Mouse (Mus musculus) retina, embryonic 14.5 days (tissue): Measurements from ENCODE around the gene Plekha6.

Experiments used
- DNase-seq: peaks from one replicate; pipeline ENCODE4 v3.0.0-alpha.2; 2015; ENCODE audit warnings: low spot score

Plekha6 gene

DNA sequence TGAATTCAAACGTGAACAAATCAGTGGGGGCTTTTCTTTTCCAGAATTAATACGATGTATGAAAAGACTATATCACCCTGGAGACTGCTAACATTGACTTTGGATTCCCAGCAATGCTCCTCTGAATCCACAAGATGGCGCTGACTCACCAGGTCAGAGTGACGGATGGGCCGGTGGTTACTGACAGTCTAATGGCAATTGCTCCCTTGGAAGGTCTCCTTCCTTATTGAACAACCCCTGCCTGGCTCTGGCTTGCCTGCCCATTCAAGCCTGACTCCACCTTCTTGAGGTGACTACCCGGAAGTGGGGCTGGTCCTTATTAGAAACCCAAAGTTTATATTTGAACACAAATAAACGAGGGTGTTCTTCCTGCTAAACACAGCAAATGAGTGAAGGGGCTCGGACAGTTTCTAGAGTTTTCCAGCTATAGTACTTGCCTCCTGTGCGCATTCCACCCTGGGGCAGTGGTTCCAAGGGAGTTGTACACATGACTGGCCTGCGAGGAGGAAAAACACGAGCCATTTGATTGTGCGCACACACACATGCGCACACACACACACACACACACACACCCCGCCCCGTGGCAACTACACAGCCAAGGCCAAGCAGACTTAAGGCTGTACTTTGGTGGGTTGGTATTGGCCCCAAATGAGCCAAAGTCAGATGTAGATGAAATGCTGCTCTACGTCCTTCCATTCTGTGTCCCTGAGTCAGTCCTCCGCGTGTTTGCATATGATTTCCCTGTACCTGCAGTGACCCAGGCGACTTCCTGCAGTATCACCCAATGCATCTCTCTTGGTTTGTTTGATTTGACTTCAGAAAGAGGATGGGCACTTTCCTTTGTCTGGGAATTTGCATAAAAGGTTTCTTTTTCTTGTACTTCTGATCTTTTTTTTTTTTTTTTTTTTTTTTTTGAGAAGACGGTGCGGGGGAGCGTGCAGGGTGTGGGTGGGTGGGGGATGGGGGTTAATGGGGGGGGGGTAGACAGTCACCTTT lies 17.7 kb upstream of the Plekha6 start:
- peak; percentile 86 for DNase-seq

DNA sequence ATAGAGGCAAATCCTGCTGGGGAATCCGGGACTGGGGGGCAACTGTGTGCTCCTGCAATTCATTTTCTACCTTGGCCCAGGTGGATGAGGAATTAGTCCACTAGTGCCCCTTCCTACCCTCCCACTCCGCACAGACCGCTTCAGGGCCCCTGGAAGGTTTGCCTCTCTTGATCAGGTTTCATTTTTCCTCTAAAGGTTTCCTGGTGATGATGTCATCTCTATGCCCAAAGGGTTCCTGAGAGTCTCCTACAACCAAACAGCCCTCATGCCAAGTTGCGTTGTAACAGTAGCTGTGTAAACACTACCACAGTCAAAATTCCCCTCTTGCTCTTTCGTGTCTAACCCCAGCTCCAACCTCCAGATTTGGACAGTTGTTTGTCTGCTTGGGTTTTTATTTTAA lies 16.7 kb upstream of the Plekha6 start:
- DNase-seq, result no peak

DNA sequence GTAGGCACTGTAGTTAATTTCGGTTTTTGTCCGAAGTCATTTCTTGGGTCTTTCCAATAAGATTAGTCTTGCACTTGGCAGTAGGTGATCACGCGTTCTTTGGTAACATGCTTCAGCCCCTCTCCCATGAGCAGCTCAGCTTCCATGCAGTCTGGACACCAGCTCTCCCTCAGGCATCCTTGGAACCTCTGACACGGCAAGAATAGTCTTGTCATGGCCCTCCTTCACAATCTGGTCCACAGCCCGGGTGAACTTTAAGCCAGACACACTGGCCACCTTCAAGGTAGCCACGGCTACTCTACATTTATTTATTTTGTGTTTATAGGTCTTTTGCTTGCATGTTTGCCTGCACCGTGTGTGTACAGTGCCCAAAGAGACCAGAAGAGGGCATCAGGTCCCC lies 15.9 kb upstream of the Plekha6 start:
- DNase-seq, result no peak

- no peak for DNase-seq
Observed at GRCm38 (mm10) chr1:133150556-133150955, 13.5 kb upstream of the Plekha6 start.

DNA sequence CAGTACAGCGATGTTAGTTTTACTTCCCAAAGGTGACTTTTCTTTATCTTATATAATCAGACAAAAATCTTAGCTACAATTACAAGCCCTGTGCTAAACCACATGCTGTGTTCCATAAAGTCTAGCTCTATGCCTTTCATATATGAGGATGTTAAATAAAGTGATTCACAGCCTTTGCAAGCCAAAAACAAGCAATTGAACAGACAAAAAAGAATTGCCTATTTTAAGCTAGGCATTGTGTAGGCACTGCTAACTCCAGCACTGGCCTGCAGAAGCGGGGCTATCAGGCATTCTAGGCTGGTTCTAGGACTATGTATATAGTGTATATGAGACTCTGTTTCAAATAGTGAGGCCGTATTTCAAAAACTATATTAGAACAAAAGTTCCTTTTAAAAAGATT lies 11.8 kb upstream of the Plekha6 start:
- no peak for DNase-seq

- DNase-seq, result no peak
Observed at GRCm38 (mm10) chr1:133155270-133155669, 8.7 kb upstream of the Plekha6 start.

DNA sequence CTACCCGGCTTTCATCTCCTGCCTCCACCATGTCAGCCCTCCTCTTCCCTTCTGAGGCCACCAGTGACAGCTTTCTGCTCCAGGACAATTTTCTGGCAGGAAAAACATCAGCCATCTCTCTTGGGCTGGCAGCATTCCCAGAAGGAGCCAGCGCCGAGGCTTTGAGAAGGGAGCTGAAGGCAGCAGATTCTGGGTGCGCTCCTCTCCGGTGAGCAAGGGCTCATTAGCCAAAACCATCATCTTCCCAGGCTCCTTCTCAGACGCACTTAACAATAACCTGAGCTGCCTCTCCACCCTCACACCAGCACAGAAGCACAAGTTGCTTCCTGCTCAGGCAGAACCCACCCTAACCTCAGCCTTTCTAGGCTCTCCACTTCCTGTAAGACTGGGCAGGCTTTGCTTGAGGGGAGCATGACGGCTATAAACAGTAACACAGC lies 4.9 kb upstream of the Plekha6 start:
- DNase-seq, result no peak

DNA sequence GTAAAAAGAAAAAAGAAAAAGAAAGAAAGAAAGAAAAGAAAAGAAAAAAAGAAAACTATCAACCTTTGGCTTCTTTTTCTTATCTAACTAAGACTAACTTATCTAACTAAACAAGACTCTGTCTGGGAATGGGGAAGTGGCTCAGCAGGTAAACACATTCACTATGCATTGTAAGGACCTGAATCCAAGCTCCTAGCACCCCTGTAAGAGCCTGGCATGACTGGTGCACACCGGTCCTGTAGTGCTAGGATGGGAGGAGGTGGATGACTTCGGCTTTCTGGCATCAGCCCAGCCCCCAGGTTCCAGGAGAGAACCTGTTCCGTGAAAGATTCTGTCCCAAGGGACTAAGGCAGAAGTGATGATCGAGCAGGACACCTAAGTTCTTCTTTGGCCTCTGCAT lies 2.5 kb upstream of the Plekha6 start:
- DNase-seq, result no peak

DNA sequence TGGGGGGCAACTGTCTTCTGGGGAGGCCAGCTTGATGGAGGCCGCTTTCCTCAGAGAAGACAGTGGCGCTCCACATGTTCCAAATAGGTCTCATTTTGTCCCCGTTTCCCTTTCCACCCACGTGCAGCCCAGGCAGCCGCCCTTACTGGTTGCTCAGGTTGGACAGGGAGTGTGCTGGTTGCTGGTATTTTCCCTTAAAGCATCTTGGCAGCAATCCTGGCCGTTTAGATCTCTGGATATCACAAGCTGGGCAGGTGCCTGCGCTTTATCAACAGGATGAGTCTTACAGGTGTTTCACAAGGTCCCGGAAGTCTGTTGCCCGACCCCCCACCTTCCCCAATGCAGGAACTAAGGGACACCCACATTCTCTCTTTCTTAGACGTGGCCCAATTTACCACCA lies 2.0 kb upstream of the Plekha6 start:
- no peak for DNase-seq

DNA sequence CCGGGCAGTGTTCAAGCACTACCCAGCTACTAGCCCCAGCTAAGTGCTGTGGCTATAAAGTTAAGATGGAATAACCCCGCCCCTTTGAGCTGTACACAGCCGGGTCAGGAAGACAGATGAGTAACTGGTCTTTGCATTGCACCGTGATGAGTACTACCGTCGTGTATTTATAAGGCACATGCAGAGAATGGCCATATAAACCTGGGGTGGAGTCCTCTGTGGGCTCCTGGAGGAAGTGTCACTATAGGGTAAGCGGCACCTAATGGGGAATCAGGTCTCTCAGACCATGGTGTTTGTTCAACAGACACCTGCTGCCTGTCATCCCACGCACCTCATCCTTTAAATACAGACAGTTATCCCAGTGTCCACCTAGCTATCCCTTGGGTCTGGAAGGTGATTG lies 1.0 kb upstream of the Plekha6 start:
- DNase-seq, result no peak

- DNase-seq, result peak; percentile 43
Observed at GRCm38 (mm10) chr1:133164591-133165011, 591 bp downstream of the Plekha6 start.

- DNase-seq, result no peak
Observed at GRCm38 (mm10) chr1:133165111-133165510, 1.1 kb downstream of the Plekha6 start.

- no peak for DNase-seq
Observed at GRCm38 (mm10) chr1:133168318-133169060, 4.5 kb downstream of the Plekha6 start.

DNA sequence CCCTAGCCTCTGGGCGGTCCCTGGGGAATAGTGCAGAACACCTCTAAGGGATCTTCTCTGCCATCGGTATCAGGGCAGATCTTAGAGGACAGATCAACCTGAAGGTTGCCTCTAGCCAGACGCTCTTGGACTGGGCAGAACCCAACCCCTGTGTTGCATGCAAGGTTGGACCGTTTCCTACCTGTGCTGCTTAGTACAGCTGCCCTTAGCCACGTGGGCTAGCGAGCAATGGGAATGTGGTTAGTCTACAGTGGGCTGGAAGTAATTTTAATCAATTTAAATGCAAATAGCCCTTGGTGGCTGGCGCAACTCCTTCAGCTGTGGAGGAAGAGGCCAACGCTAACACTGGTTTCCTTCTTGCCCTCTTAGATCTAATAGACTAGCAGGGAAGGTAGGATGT lies 6.2 kb downstream of the Plekha6 start:
- DNase-seq, result no peak

GRCm38 (mm10) chr1:133171357-133171756 lies 7.3 kb downstream of the Plekha6 start:
- DNase-seq, result no peak

DNA sequence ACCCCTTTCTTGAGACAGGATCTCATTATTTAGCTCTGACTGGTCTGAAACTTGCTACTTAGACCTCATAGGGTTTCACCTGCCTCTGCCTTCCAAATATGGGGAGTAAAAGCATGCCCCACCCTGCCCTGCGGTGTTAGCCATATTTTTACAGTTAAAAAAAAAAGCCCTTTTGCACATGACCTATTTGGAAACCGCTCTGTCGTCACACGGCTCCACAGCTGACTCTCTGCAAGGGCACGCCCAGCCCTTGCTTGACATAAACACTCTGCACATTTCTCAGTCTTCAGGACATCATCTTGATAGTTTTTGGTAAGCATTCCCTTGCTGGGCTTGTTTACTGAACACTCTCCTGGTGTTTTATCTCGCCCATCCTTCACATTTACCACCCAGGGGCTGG lies 11.1 kb downstream of the Plekha6 start:
- no peak for DNase-seq

DNA sequence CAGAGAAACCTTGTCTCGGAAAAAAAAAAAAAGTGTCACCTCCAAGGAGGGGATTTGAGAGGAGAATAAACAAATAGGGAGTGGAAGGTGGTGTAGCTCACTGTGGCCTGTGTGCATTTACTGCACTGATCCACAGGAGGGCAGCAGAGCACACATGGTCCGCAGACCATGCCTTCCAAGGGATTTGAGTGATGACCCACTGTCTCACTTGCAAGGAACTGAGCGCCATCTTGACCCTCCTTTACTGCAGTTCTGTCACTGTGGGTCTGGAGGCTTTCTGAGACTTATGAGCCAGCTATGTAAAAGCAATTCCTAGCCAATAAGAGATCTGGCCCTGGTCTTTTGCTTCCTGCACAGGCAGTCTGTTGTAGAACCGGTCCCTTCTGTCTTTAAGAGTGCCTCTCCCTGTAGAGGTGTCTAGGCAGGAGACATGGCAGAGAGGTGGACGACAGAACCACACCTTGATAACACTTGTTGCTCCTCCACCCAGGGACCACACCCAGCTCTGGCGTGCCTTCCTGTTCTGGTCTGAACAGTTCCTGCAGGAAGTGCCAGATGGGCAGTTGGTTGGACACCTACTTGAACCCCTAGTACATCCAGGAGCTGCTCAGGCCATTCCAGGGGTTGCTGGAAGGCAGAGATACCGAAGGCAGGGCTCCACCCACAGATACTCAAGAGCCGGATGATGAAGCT lies 13.6 kb downstream of the Plekha6 start:
- peak; percentile 89 for DNase-seq

DNA sequence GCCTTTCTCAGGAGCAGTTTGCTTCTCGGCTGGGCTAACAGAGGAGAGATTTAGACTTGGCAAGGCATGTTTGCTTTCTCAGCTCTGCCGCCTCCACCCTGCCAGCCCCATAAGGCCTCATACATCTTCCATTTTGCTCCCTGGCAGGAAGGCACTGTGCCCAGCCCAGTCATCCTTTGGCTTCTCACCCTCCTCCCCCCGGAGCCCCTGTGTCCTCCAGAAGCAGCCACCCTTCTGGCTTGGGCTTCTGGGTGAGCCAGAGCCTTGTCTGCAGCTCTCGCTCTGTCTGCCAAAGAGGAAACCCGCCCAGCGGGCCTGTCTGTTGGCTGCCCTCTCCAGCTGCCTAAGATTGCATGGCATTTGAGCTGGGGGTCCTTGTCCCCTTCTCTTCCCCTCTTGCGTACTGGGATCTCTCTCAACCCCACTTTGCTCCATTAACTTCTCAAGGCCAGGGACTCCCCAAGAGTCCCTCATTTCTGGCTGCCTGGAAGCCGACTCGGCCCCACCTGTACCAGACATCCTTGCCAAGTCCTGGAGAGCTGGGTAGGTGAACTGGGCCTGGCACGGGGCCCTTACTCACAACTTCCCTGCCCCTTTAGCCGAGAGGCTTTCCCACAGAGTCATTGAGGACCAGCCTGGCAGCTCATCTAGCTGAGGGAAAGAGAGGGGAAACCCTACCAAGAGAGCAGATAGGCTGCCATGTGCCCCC lies 14.9 kb downstream of the Plekha6 start:
- no peak for DNase-seq

DNA sequence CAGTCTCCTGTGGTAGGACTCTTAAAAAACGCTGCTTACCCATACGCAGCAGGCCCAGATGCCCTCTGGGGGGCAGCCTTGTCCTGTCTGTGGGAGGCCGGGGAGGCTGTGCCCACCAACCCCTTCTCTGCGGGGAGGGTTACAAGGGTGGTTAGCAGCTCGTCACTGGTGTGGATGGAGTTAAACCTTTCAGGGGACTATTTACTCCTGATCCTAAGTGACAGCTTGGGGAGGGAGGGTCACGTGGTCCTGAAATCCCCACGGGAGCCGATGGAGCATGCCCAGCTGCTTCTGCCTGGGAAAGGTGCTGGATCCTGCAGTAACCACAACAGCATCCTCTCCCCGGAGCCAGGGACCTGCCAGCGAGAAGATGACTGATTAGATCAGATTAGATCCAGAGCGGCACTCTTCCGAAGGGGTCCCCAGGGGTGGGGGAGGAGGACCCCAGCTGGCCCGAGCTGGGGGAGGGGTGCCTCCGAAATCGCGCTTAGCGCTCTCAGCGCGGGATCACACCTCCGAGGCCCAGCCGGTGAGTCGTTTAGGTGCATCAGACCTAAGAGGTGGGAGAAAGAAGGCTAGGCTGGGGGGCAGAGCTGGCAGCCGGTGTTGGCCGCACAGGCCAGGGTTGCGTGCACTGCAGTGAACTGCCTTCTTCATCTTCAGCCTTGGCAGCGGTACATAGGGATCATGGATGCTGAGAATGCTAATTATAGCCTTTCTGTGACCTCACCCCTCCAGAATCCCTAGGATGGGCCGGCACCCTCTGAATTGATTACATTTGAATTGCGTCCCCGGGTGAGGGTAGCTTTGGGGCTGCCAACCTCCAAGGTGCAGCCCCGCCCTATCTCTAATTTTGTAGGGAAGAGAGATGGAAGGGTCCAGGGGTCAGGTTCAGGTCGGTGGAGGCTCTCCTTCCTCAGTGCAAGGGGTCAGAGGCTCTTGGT lies 17.3 kb downstream of the Plekha6 start:
- peak; percentile 93 for DNase-seq

DNA sequence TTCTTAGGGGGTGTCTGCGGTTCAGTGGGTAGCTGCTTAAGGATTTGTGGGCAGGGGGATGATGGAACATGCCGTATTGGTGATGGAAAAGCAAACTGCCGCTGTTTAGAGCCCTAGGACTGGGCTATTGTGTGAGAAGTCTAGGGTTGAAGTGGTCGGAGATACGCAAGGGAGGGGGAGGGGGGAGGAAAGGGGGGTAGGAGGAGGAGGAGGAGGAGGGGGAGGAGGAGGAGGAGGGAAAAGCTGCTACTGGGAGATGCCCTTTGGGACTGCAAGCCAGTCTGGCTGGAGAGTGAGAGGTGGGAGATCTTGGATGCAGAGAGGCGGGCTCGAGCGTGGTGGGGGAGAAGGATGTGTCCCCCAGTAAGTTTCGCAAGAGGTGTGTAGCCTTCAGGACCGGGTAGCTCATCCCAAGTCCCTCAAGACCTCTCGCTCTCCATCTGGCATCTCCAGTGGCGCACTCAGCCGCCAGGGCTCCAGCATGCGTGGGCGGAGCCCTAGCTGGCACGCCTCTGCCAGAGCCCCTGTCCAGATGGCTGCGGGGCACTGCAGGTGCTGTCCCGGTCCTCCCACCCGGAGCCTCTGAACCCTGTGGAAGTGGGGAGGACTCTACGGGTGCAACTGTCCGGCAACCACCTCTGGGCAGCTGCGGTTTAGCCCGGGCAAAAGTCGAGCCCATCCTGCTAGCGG lies 18.2 kb downstream of the Plekha6 start:
- DNase-seq, result peak; percentile 76
